Mouse (Mus musculus): Measurements from ENCODE around the gene Fbxl17.

Gene Fbxl17

DNA sequence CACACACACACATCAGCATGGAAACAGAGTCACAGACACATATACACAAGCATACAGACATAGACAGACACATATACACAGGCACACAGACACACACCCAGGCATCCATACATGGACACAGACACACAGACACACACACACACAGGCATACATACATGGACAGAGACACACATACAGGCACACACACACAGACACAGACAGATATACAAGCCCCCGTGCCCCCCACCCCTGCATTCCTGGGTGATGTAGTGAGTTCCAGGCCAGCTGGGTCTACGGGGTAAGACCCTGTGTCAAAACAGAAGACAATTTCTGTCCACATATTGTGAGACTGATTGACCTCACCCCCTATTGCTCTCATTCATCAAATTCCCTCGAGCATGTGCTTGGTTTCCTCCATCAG lies 332.6 kb downstream of the Fbxl17 start:
- DNase-seq (ENCODE audit: low read depth, low spot score), result no peak

DNA sequence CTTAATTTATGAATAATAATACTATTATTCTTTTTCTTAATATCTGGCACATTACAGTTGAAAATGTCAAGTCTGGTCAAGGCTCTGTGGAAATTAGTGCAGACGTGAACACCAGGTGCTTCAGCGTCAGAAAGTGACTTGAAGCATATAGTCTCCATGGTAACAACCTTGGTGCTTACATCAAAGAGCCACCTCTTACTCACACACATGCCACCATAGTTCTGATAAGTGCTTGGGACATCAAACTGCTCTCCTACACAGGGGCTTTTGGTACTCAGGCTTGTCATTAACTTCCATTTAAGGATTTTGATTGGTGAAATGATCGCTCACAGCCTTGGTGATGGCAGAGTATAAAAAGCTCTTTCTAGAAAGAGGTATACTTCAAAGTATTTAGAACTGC lies 333.1 kb downstream of the Fbxl17 start:
- DNase-seq (ENCODE audit: low read depth, low spot score), result no peak

DNA sequence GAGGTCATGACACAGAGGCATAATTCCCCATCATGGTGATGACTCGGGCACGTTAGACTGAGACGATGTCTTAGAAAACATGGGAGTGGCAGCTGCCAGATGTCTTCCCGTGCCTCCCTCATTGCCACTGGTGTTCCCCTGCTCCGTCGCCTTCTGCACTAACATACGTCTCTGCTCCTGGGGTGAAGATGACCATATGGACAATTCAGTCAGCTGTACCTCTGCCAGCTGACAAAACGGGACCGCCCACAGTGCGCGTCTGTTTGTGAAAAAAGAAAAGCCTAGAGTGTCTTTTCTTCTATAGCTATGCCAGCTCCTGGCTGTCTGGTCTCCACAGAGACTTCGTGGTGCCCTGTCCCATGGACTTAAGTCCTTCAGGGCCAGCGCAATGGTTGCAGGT lies 334.0 kb downstream of the Fbxl17 start:
- DNase-seq (ENCODE audit: low read depth, low spot score), result no peak

DNA sequence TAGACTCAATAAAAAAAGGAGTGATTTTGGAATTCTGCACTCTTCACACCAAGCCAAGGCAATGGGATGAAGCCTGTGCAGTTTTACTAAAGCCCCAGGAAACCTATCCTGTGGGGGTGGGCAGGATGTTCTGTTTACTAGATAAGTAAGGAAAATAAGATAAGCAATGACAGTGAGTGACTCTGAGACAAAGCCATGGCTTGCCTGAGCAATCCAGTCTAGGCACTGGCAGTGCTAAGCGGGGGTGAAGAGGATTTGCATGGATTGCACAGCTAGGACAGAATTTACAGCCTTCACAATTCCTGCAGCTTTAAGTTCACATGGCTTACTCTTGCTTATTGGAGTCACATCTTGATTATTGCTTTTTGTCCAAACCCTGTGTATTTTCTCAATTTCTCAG lies 335.5 kb downstream of the Fbxl17 start:
- no peak for DNase-seq (ENCODE audit: low read depth, low spot score)

DNA sequence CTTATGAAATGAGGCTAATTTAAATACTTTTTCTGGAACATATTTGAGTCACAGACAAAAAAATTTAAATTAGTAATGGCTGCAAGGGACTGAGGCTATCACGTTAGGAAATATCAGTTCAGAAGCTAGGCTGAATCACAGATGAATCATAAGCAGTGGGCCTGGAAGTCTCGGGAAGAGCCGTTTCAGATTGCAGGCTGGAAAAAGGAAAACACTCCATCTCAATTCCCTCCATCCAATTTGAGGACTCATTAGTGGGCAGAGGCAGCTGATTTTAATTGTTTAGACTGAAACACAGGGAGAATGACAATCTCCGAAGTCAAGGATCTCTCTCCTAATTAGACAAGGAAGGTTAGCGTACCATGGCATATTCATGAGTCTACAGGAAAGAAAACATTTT lies 337.9 kb downstream of the Fbxl17 start:
- DNase-seq (ENCODE audit: low read depth, low spot score), result no peak

DNA sequence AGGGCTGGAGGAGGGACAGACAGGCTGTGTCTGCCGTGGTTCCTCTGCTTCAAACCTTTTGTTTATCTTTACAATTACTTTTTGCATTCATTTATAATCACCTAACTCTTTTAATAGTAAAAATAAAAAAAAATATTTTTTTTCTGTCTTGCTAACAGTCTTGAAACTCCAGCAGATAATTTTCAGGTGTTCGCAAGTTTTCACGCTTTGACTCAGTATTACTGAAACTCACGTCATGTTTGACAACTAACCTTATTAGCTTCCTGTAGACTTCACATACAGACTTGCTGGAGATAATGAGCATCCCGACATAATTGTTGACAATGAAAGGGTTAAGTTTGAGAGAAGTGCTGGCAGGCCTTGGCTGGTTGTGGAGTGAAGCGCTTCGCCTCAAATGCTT lies 340.6 kb downstream of the Fbxl17 start:
- no peak for DNase-seq (ENCODE audit: low read depth, low spot score)

DNA sequence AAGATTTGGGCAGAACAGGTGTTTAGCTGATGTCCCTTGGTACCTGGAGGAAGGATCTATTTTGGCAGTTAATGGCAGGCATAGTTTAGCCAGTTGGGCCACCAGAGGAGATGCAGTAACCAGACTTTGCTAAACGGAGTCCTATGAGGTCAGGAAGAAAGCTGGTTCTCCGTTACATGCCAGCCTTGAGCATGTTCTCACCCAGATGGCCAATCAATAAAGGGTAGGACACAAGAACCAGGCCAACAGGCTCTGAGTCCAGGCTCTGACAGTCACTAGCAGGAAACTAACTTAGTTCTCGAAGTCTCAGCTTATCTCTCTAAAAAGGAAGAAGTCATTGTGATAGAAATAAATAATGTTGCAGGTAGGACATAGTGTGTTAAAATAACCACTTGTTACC lies 341.4 kb downstream of the Fbxl17 start:
- no peak for DNase-seq (ENCODE audit: low read depth, low spot score)

DNA sequence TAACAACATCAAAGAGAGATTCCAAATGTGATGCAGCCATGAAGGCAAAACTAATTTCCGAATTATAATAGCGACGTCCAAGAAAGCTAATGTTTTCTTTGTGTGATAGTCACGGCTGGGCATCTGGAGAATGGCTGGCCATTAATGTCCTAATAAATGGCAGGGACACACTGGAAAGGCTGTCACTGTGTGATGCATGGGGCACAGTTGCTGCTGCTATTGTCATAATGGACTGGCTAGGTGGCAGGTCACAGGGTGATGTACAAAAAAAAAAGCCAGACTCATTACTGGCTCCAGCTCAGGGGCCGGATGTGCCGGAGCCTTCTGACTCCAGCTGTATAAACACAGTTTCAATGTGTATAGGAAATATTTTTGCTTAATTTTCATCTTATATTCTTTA lies 341.9 kb downstream of the Fbxl17 start:
- no peak for DNase-seq (ENCODE audit: low read depth, low spot score)

DNA sequence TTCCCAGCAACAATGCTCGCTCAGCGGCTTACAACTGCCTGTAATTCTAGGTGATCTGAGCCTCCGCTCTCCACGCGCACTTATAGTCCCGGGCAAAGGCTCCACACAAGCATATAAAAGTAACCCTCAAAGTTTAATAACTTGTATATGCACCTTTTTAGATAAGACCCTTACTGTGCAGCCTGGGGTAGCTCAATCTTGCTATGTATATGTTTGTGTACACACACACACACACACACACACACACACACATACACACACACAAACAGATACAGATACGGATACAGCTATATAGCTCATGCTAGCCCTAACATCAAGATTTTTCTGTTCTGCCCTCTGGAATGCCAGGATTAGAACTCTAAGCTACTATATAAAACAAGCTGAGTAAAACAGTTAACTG lies 342.8 kb downstream of the Fbxl17 start:
- DNase-seq (ENCODE audit: low read depth, low spot score), result no peak

DNA sequence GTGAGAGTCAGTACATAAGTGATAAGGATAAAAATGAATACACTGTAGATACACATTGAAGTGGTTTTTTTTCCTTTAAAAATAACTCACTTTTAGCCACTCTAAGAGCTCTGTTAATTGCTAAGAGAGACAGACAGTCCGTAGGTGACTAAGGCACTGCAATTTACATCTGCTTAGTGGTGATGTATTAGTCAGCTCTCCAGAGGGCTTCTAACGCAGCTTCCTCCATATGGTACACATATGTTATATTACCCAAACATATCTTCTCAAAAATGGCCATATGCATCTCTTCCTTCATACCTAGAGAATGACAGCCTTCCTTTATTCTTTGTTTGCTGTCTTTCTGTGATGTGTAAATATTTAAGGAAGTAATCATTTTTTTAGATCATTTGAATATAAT lies 353.3 kb downstream of the Fbxl17 start:
- no peak for DNase-seq (ENCODE audit: low read depth, low spot score)

DNA sequence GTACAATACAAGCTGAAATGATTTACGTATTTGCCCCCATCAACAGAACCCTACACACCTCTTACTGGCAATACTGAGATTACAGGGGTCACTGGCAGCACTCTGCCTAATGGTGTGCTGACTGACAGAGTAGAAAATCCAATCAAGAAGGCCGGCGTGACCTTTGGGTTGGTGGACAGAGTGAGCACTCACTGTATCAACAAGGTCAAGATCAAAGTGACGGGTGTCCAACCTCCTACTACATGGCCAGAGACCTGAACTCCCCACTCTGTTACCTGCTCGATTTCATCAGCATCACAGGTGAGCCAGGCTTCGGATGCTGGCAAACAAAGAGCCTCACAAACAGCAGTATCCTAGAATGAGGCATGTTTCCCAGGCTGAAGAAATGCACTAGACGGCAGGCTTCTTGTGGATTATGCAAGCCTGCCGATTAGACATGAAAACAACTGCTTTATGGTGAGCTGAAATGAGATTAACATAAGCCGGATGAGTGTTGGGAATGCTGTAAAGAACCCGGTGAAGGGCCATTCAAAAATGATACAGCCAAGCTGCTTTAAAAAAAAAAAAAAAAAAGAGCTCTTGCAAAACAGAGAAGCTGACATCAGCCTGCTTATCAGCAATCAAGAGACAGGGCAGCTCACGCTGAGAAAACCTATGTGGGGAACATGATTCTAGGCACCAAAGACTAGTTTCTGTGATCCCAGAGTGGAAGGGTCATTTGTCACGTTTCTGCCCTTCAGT lies 353.9 kb downstream of the Fbxl17 start:
- DNase-seq (ENCODE audit: low read depth, low spot score), result peak; percentile 18

DNA sequence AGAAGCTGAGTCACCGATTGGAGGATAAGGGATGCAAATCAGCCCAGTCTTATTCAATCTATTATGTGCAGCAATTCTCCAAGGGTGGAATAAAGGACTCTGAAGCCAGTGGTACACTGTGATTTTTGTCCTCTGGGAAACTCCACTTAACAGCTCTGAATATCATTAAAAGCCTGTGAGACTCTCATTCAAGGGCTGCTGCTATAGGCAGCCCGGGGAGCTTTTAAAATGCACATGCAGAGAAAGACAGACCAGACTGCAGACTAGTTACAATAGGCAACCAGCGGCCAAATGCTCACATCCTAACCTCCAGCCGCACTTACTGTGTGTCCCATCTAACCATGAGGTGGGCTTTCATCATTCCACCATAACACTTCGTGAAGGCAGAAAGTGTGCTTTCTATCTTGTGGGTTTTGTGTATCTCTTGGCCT lies 354.5 kb downstream of the Fbxl17 start:
- no peak for DNase-seq (ENCODE audit: low read depth, low spot score)

DNA sequence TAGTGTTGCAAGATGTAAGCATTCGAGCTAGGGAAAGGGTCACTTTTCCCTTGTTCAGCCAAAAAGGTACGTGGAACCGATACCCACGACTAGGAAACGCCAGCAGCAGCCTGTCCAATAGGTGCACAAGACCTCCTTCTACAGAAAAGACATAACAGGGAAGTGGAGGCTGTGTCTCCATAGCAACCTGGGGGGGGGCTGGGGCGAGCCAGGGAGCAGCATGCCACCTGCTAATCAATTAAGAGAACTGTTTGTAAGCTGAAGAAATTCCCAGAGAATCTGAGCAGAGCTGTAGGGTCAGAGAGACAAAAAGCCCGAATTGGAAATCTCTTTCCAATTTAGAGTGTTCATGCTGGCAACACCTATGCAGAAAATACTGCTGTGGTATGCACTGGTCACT lies 356.0 kb downstream of the Fbxl17 start:
- no peak for DNase-seq (ENCODE audit: low read depth, low spot score)

DNA sequence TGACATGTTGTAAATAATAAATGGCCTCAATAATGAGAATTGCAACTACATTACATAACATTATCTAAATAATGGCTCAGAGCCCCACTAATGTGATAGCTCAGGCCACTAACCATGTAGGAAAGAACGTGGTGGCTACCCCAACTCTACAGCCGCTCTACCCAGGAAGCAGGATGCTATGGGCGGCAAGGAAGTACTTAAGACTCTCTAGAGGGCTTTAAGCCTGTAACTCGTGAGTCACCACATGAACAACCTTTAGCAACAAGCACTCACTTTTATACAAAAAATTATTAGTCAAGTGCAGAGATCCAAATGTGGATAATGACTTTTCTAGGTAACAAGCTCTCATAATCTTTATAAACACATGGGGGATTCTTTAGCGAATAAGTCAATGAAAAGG lies 365.0 kb downstream of the Fbxl17 start:
- no peak for DNase-seq (ENCODE audit: low read depth, low spot score)

DNA sequence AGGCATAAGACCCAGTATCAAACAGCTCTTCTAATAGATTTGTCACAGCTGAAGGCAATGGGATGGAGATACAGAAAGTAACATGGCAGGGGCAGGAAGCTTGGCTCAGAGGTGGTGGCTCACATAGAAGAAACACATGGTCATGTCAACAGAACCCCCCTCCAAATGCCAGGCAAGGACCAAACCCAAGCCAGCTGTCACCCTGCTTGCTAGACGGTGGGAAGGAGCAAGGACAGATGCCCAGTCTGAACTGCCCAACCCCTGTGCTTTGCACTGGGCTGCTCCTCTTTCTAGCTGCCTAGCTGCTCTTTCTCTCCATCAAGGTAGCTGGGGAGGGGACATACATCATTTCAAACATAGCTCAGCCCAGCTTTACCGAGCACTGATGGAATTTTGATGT lies 377.4 kb downstream of the Fbxl17 start:
- DNase-seq (ENCODE audit: low read depth, low spot score), result no peak

DNA sequence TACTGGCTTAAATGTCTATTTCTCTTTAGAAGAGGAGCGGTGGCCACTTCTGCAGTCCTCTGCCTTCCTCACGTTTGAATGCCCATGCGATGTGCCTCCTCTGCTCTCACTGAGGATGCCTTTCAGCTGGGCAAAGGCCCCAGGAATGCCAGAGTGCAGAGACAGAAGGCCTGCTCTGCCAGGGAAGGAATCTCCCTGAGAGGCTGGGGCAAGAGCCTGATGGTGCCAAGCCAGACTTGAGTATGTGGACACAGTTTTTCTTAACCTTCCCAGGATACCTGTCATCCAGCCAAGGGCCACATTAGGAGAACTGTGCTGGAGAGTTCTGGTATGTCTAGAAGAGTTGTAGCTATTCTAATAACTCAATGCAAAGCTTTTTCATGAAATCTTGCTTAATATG lies 380.1 kb downstream of the Fbxl17 start:
- DNase-seq (ENCODE audit: low read depth, low spot score), result no peak

DNA sequence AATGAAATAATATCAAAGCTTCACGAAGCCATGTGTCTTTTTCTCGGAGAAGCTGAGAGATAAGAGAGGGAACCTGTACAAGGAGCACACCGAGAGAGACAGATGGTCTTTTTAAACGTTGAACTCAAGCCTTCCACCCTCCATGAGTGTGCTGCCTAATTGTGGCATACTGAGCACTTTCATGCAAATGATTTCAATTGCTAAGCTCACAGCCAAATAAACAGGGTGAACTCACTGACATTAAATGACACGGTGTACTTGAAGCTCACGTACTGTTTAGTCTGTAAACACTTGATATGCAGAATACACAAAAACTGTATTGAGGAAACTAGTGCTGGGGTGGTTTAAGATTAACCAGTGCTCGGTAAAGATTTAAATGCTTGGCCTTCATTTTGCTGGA lies 380.7 kb downstream of the Fbxl17 start:
- DNase-seq (ENCODE audit: low read depth, low spot score), result no peak

DNA sequence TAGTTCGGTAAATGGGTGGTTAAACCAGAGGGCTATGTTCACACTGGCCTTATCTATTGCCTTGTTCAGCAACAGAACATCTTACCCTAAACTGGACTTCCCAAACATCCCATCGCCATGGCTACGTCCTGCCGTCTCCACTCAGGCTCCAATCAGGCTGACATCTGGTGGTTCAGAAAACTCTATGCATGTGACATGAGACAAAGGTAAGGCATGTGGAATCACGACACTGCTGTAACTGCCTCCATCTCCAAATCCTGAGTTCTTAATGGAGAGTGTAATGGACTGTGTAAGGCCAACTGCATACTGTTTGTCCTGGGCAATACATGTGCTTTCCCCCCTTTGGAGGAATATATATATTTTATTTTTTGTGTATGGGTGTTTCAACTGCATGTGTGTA lies 382.7 kb downstream of the Fbxl17 start:
- DNase-seq (ENCODE audit: low read depth, low spot score), result no peak

DNA sequence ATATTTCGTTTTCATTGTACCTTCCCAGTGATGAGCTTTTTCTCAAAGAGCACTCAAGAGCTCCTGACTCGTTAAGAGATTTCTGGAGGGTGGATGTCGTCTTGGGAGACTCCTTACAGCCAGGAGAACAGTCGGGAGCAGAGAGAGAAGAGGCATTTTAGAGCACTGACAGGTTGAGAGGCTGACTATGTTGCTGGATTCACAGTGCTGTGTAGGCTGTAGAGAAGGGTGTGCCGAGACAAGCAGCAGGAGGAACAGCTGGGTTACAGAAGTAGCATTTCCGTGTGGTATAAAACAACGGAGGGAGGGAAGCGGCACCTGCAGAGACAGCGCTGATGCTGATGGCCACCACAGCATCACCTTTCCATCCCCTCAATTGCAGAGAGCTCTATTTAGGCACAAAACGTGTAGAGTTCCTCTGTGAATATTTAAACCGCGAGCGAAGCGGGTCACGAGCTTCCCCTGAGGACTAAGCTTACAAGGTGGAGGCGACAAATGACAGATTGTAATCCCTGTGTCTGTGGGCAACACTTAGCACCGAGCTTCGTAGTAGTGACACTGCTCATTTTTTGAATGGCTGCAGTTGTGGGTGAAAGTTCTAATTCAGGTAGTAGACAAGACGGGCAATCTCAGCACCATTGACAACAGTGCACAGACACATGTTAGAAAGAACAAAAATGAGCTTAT lies 385.3 kb downstream of the Fbxl17 start:
- DNase-seq (ENCODE audit: low read depth, low spot score), result no peak

DNA sequence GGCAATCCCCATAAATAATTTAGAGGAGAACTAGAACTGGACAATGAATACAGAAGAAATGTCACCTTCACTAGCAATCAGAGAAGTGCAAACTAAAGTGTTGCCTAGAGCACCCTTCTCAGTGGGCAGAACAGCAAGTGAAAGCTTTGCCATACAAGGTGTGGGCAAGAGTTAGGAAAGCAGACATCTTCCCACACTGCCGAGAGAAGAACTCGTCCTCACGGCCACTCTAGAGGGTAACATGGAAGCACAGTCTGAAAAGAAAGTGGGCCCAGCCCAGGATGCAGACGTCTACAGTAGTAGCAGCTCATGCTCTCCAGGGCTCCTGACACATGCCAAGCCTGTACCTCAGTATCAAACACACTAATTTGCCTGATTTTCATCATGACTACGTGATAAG lies 387.0 kb downstream of the Fbxl17 start:
- no peak for DNase-seq (ENCODE audit: low read depth, low spot score)

DNA sequence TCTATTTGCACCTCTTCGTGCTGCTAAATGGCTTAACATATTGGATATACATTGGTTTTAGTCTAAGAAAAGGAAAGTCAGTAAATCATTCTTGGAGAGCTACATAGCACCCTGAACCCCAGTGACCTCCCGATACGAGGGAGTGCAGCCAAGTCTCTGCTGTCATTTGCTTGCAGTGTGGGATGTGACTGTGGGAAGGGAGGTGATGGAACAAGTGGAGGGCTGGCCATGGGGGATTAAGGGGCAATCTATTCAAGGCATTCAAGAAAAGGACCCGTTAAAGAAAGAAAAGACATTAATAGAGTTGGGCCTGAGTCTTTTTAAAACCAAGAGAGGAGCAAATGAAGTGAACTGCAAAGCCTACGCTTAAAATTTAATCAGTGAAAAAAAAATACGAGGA lies 388.8 kb downstream of the Fbxl17 start:
- no peak for DNase-seq (ENCODE audit: low read depth, low spot score)

DNA sequence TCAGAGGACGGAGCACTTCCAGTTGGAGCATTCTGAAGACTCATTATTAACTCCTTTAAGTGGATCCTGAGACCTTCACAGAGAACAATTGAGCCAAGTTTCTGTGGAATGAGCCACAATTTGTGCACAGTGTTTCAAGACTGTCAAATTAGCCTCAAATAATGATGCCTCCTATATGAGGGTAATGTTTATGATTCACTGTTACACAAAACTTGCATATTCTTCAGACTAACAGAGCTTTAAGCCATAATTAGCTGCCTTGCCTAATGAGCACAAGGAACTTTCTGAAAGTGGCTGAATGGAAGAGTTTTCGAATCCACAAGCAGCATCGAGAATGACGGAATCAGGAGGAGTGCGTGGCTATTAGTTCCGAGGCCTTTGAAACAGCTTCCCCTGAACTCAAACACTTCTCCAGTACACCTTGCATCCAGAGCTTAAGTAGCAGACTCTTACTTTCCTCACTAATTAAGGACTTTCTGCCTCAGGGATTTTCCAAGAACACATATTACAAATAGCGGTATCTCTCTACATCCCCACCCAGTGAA lies 389.5 kb downstream of the Fbxl17 start:
- DNase-seq (ENCODE audit: low read depth, low spot score), result no peak

DNA sequence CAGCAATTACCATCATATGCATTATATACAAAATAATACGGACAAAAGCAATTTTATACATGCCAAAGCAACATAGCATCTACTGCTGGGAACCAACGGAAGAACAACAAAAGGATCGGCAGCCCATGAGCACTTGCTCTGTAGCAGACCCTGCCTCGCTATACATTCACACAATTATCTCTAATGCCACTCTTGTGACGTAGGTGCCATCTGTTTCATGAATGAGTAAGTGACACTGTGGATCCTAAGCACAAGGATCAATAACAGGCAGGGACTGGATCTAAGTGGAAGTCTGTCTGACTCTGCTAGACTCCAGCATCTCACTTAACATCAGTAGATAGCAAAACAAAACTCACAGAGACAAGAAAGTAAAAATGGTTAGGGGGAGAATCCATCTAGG lies 391.8 kb downstream of the Fbxl17 start:
- no peak for DNase-seq (ENCODE audit: low read depth, low spot score)
